Mouse (Mus musculus) embryo, embryonic 11 days (tissue): ENCODE results near the gene Itga8.

ENCODE experiments used
- DNase-seq: peaks from one replicate; pipeline ENCODE4 v3.0.0-alpha.2; 2015

Itga8 gene

GRCm38 (mm10) chr2:12293458-12293857 is 8.3 kb downstream of the Itga8 start:
- no peak for DNase-seq

GRCm38 (mm10) chr2:12292023-12292820 is 9.5 kb downstream of the Itga8 start:
- DNase-seq = peak; percentile 30

GRCm38 (mm10) chr2:12290235-12290634 is 11.5 kb downstream of the Itga8 start:
- no peak for DNase-seq

- DNase-seq = no peak
These were observed 13.9 kb downstream of the Itga8 start for GRCm38 (mm10) chr2:12287831-12288230.

- DNase-seq = no peak
These were observed 21.1 kb downstream of the Itga8 start for GRCm38 (mm10) chr2:12280664-12281063.

- DNase-seq = no peak
These were observed 22.6 kb downstream of the Itga8 start for GRCm38 (mm10) chr2:12279070-12279612.

GRCm38 (mm10) chr2:12256635-12257317 is 44.9 kb downstream of the Itga8 start:
- DNase-seq = no peak

GRCm38 (mm10) chr2:12255901-12256300 is 45.8 kb downstream of the Itga8 start:
- peak; percentile 20 for DNase-seq

GRCm38 (mm10) chr2:12235345-12235744 is 66.4 kb downstream of the Itga8 start:
- no peak for DNase-seq

GRCm38 (mm10) chr2:12229721-12230120 is 72.0 kb downstream of the Itga8 start:
- no peak for DNase-seq

- DNase-seq = no peak
These were observed 73.4 kb downstream of the Itga8 start for GRCm38 (mm10) chr2:12228335-12228734.

- DNase-seq = no peak
These were observed 74.5 kb downstream of the Itga8 start for GRCm38 (mm10) chr2:12227243-12227642.

- DNase-seq = no peak
These were observed 75.4 kb downstream of the Itga8 start for GRCm38 (mm10) chr2:12226367-12226766.

- no peak for DNase-seq
These were observed 80.1 kb downstream of the Itga8 start for GRCm38 (mm10) chr2:12221671-12222070.

GRCm38 (mm10) chr2:12213464-12213790 is 88.3 kb downstream of the Itga8 start:
- no peak for DNase-seq

GRCm38 (mm10) chr2:12212662-12213463 is 88.9 kb downstream of the Itga8 start:
- peak; percentile 12 for DNase-seq

GRCm38 (mm10) chr2:12208142-12208541 is 93.6 kb downstream of the Itga8 start:
- no peak for DNase-seq

- no peak for DNase-seq
These were observed 95.4 kb downstream of the Itga8 start for GRCm38 (mm10) chr2:12206353-12206752.

GRCm38 (mm10) chr2:12205875-12206274 is 95.8 kb downstream of the Itga8 start:
- DNase-seq = no peak

GRCm38 (mm10) chr2:12203231-12203630 is 98.5 kb downstream of the Itga8 start:
- no peak for DNase-seq

- DNase-seq = no peak
These were observed 103.0 kb downstream of the Itga8 start for GRCm38 (mm10) chr2:12198699-12199098.

- DNase-seq = no peak
These were observed 103.5 kb downstream of the Itga8 start for GRCm38 (mm10) chr2:12198214-12198613.

- no peak for DNase-seq
These were observed 104.0 kb downstream of the Itga8 start for GRCm38 (mm10) chr2:12197711-12198110.
